In genomic region chr10:118782646-118783045, GRCm38 (mm10) we compare ENCODE assay signal across 11 mouse cellular contexts.
"Had no signal": no experiment of that assay in that cellular context is flagged by ENCODE, and none has a peak within 500 bp of the region (broad histone marks: within the 10 kb centered on the region; RNA-seq: fewer than 3 reads in every experiment).

No protein-coding gene starts in this region.

- H3K36me3 ChIP-seq: limb, embryonic 10.5 days; liver, embryonic 12.5 days; lung, embryonic 15.5 days; midbrain, embryonic 12.5 days; neural tube, embryonic 12.5 days had no signal

- ATAC-seq: liver, embryonic 12.5 days had no signal

- H3K4me3 ChIP-seq: layer of hippocampus, adult 2 months; limb, embryonic 10.5 days; liver, embryonic 12.5 days; lung, embryonic 15.5 days; midbrain, embryonic 12.5 days; myocyte; neural tube, embryonic 12.5 days had no signal

- H3K4me1 ChIP-seq: limb, embryonic 10.5 days; liver, embryonic 12.5 days; lung, embryonic 15.5 days had no signal

- H3K9ac ChIP-seq: liver, embryonic 12.5 days; lung, embryonic 15.5 days; midbrain, embryonic 12.5 days; neural tube, embryonic 12.5 days had no signal

- H3K27me3 ChIP-seq: liver, embryonic 12.5 days; lung, embryonic 15.5 days; midbrain, embryonic 12.5 days; neural tube, embryonic 12.5 days had no signal

- H3K9me3 ChIP-seq: limb, embryonic 10.5 days; liver, embryonic 12.5 days; lung, embryonic 15.5 days; midbrain, embryonic 12.5 days; neural tube, embryonic 12.5 days had no signal

- H3K27ac ChIP-seq: limb, embryonic 10.5 days; liver, embryonic 12.5 days; lung, embryonic 15.5 days; midbrain, embryonic 12.5 days; neural tube, embryonic 12.5 days had no signal

- DNase-seq: kidney, postnatal 10 days; kidney, postnatal 4 days; spleen, adult 18-20 months; thymus, adult 18-20 months had no signal

- H3K4me2 ChIP-seq: liver, embryonic 12.5 days; lung, embryonic 15.5 days; midbrain, embryonic 12.5 days; neural tube, embryonic 12.5 days had no signal
